Mouse (Mus musculus) lung, adult 2 months (tissue): ENCODE results near the gene Laptm5. TPM values are rescaled to one million over a fixed set of nuclear protein-coding genes. Genes with fewer than 3 reads are reported as not detected.
A peak's percentile ranks its signal among the peaks of the same experiment; 100 is the strongest.

Source experiments
- DNase-seq: peaks from one replicate; pipeline ENCODE4 v3.0.0; 2022
- H3K4me1 ChIP-seq: fragments of 200-500 bp; 2 replicates; pipeline ENCODE4 v1.6.1; 2011; ENCODE audit warnings: low read length; ENCODE audit not compliant: control insufficient read depth, insufficient read depth
- H3K4me3 ChIP-seq: fragments of 200-500 bp; replicated peaks from 2 replicates; pipeline ENCODE3; 2011; ENCODE audit warnings: low read depth, mild to moderate bottlenecking, control low read depth, low read length; ENCODE audit errors: extremely low read depth
- CTCF ChIP-seq: fragments of 200-500 bp; IDR thresholded peaks from 2 replicates; pipeline ENCODE4 v1.5.1; 2011; ENCODE audit warnings: mild to moderate bottlenecking, low read length, control low read depth; ENCODE audit not compliant: insufficient read depth
- POLR2A ChIP-seq: fragments of 200-500 bp; IDR thresholded peaks from 2 replicates; pipeline ENCODE4 v1.6.1; 2011; ENCODE audit warnings: low read depth, mild to moderate bottlenecking, control low read depth, low read length, borderline replicate concordance; ENCODE audit errors: extremely low read depth
- WGBS: fragments of 180-500 bp; shearing (Covaris S2); methylation state at CpG from one replicate; pipeline ENCODE4 v1.1.7; 2018; 5-methylcytosine and 5-hydroxymethylcytosine counted together
- polyA plus RNA-seq: library from polyadenylated mRNA; depleted of rRNA; stranded (reverse); fragments of >200 nt; gene quantifications from 2 replicates; pipeline ENCODE4 v1.2.3, GENCODE M21; 2012

The Laptm5 gene
- polyA plus RNA-seq, 1 experiment, result 317 TPM

GRCm38 (mm10) chr4:130908133-130908532, 4.8 kb upstream of the Laptm5 start:
- no peaks in the 10 kb centered on the region for H3K4me1 ChIP-seq
- WGBS, result 88% methylated on average over 10 of the region's 10 CpGs

GRCm38 (mm10) chr4:130909167-130909874, 3.6 kb upstream of the Laptm5 start:
- no peak for DNase-seq
- 65% methylated on average over 17 of the region's 17 CpGs for WGBS
- TF ChIP-seq POLR2A (no peak), CTCF (no peak)
- Histone ChIP-seq H3K4me3 (no peak overlapping the region), H3K4me1 (no peaks in the 10 kb centered on the region)

More at GRCm38 (mm10) chr4:130908133-130908532, 4.8 kb upstream of the Laptm5 start:
- DNase-seq, result no peak
- no peak overlapping the region for H3K4me3 ChIP-seq
- no peak for TF ChIP-seq POLR2A
- no peak for TF ChIP-seq CTCF

GRCm38 (mm10) chr4:130910666-130911065, 2.3 kb upstream of the Laptm5 start:
- no peak for DNase-seq
- H3K4me1 ChIP-seq, result no peaks in the 10 kb centered on the region
- H3K4me3 ChIP-seq, result no peak overlapping the region
- WGBS, result 21% methylated on average over 7 of the region's 7 CpGs
- TF ChIP-seq POLR2A (no peak), CTCF (no peak)

GRCm38 (mm10) chr4:130912626-130913025, 299 bp upstream of the Laptm5 start:
- Histone ChIP-seq H3K4me1 (no peaks in the 10 kb centered on the region), H3K4me3 (no peak overlapping the region)
- WGBS, result 77% methylated on average over 3 of the region's 3 CpGs
- TF ChIP-seq POLR2A (no peak), CTCF (no peak)
- no peak for DNase-seq

GRCm38 (mm10) chr4:130913511-130913910, 586 bp downstream of the Laptm5 start:
- no peaks in the 10 kb centered on the region; the same call in 1 of the 2 replicates for H3K4me1 ChIP-seq
- 70% methylated on average over 3 of the region's 3 CpGs for WGBS

GRCm38 (mm10) chr4:130914011-130914410, 1.1 kb downstream of the Laptm5 start:
- Histone ChIP-seq H3K4me1 (no peaks in the 10 kb centered on the region; the same call in 1 of the 2 replicates), H3K4me3 (peak overlapping the region; percentile 69)
- WGBS, result 66% methylated on average over 4 of the region's 4 CpGs
- DNase-seq, result no peak
- TF ChIP-seq POLR2A, result no peak
- TF ChIP-seq CTCF, result no peak

More at GRCm38 (mm10) chr4:130913511-130913910, 586 bp downstream of the Laptm5 start:
- DNase-seq, result no peak
- TF ChIP-seq CTCF (no peak), POLR2A (no peak)
- H3K4me3 ChIP-seq, result peak overlapping the region; percentile 69

- peak overlapping the region; percentile 69 for H3K4me3 ChIP-seq
- WGBS, result 53% methylated on average over 7 of the region's 7 CpGs
- TF ChIP-seq POLR2A (no peak), CTCF (no peak)
- no peaks in the 10 kb centered on the region; the same call in 1 of the 2 replicates for H3K4me1 ChIP-seq
- DNase-seq, result no peak
Measured at GRCm38 (mm10) chr4:130914527-130914926, 1.6 kb downstream of the Laptm5 start.

GRCm38 (mm10) chr4:130915006-130915667, 2.2 kb downstream of the Laptm5 start:
- TF ChIP-seq CTCF, result no peak
- no peak for TF ChIP-seq POLR2A
- no peaks in the 10 kb centered on the region; the same call in 1 of the 2 replicates for H3K4me1 ChIP-seq
- no peak for DNase-seq
- H3K4me3 ChIP-seq, result peak overlapping the region; percentile 59
- WGBS, result 38% methylated on average over 12 of the region's 12 CpGs

GRCm38 (mm10) chr4:130915668-130916035, 2.7 kb downstream of the Laptm5 start:
- no peaks in the 10 kb centered on the region; the same call in 1 of the 2 replicates for H3K4me1 ChIP-seq
- no peak for DNase-seq
- no peak for TF ChIP-seq CTCF
- H3K4me3 ChIP-seq, result no peak overlapping the region
- 60% methylated on average over 7 of the region's 7 CpGs for WGBS

- TF ChIP-seq CTCF (no peak), POLR2A (no peak)
- WGBS, result 74% methylated on average over 7 of the region's 7 CpGs
- no peak overlapping the region for H3K4me3 ChIP-seq
- no peak for DNase-seq
- no peaks in the 10 kb centered on the region; the same call in 1 of the 2 replicates for H3K4me1 ChIP-seq
Measured at GRCm38 (mm10) chr4:130916639-130917038, 3.7 kb downstream of the Laptm5 start.
